Mouse (Mus musculus): ENCODE measurements around the gene Ptgir. TPM values are rescaled to one million over a fixed set of nuclear protein-coding genes. Genes with fewer than 3 reads are reported as not detected.

Ptgir gene
- polyA plus RNA-seq, 1 experiment: 1.7 TPM

- H3K36me3 ChIP-seq (ENCODE audit: control insufficient read depth, insufficient read depth, low read length): peaks cover 41% of the 10 kb centered on the region
- WGBS: 59% methylated on average over 7 of the region's 7 CpGs
- no peak overlapping the region for H3K4me3 ChIP-seq (ENCODE audit: low read depth, low read length)
- H3K27ac ChIP-seq (ENCODE audit: insufficient read depth, low read depth, low read length): no peak overlapping the region
- peaks cover 16% of the 10 kb centered on the region for H3K4me1 ChIP-seq (ENCODE audit: control insufficient read depth, insufficient read depth, insufficient read length, low read length)
- H3K27me3 ChIP-seq (ENCODE audit: control insufficient read depth, insufficient read depth, low read length): no peaks in the 10 kb centered on the region
- TF ChIP-seq CTCF (IDR thresholded peaks at IDR 0.05; ENCODE audit: extremely low read depth, insufficient read length, insufficient replicate concordance, low read depth, low read length) (no peak), POLR2A (IDR thresholded peaks at IDR 0.05; ENCODE audit: low read depth, low read length) (no peak)
Observed at GRCm38 (mm10) chr7:16920150-16920579, 13.9 kb downstream of the Ptgir start.

- no peaks in the 10 kb centered on the region for H3K27me3 ChIP-seq (ENCODE audit: control insufficient read depth, insufficient read depth, low read length)
- H3K36me3 ChIP-seq (ENCODE audit: control insufficient read depth, insufficient read depth, low read length): peaks cover 34% of the 10 kb centered on the region
- TF ChIP-seq POLR2A (IDR thresholded peaks at IDR 0.05; ENCODE audit: low read depth, low read length): no peak
- no peak for TF ChIP-seq CTCF (IDR thresholded peaks at IDR 0.05; ENCODE audit: extremely low read depth, insufficient read length, insufficient replicate concordance, low read depth, low read length)
- H3K4me1 ChIP-seq (ENCODE audit: control insufficient read depth, insufficient read depth, insufficient read length, low read length): peaks cover 16% of the 10 kb centered on the region
- 43% methylated on average over 21 of the region's 21 CpGs for WGBS
- H3K27ac ChIP-seq (ENCODE audit: insufficient read depth, low read depth, low read length): peak overlapping the region; percentile 80
- H3K4me3 ChIP-seq (ENCODE audit: low read depth, low read length): peak overlapping the region; percentile 93
Observed at GRCm38 (mm10) chr7:16920818-16921791, 14.8 kb downstream of the Ptgir start.

GRCm38 (mm10) chr7:16921881-16922335 is 15.6 kb downstream of the Ptgir start:
- no peaks in the 10 kb centered on the region for H3K27me3 ChIP-seq (ENCODE audit: control insufficient read depth, insufficient read depth, low read length)
- peaks cover 26% of the 10 kb centered on the region for H3K36me3 ChIP-seq (ENCODE audit: control insufficient read depth, insufficient read depth, low read length)
- peaks cover 16% of the 10 kb centered on the region for H3K4me1 ChIP-seq (ENCODE audit: control insufficient read depth, insufficient read depth, insufficient read length, low read length)
- no peak for TF ChIP-seq CTCF (IDR thresholded peaks at IDR 0.05; ENCODE audit: extremely low read depth, insufficient read length, insufficient replicate concordance, low read depth, low read length)
- no peak for TF ChIP-seq POLR2A (IDR thresholded peaks at IDR 0.05; ENCODE audit: low read depth, low read length)
- H3K4me3 ChIP-seq (ENCODE audit: low read depth, low read length): peak overlapping the region; percentile 93
- H3K27ac ChIP-seq (ENCODE audit: insufficient read depth, low read depth, low read length): peak overlapping the region; percentile 80
- WGBS: 15% methylated on average over 6 of the region's 6 CpGs

DNA sequence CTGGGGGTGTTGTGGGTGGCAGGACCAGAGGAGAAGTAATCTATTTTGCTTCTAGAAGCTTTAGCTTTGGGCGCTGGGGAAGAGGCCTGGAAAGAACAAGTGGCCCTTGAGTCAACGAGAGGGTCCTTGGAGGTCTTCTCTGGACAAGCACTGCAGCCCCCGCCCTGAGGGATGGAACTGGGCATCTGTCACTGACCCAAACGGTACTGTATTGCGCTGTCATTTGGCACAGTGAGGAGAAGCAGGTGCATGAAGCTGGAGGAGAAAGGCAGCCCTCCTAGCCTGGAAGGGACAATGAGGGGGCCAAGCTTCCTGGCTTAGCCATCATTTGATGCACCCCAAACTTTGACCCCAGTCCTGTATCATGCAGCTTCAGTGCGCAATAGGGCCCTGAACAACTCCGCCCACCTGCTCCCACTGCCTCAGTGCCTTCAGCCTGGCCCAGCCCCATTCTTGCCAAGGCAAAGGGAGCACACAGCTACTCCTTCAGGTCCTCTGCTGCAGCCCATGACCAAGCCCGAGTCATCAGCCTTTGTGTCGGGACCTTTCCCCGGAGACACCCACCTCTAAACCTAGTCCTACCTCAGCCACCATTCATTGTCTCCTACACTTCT is 16.2 kb downstream of the Ptgir start:
- TF ChIP-seq CTCF (IDR thresholded peaks at IDR 0.05; ENCODE audit: extremely low read depth, insufficient read length, insufficient replicate concordance, low read depth, low read length): no peak
- TF ChIP-seq POLR2A (IDR thresholded peaks at IDR 0.05; ENCODE audit: low read depth, low read length): peak; percentile 20; the same call in 1 of the 2 replicates
- WGBS: 10% methylated on average over 10 of the region's 10 CpGs
- H3K4me1 ChIP-seq (ENCODE audit: control insufficient read depth, insufficient read depth, insufficient read length, low read length): peaks cover 16% of the 10 kb centered on the region
- H3K36me3 ChIP-seq (ENCODE audit: control insufficient read depth, insufficient read depth, low read length): peaks cover 20% of the 10 kb centered on the region
- H3K4me3 ChIP-seq (ENCODE audit: low read depth, low read length): peak overlapping the region; percentile 93
- H3K27me3 ChIP-seq (ENCODE audit: control insufficient read depth, insufficient read depth, low read length): no peaks in the 10 kb centered on the region
- H3K27ac ChIP-seq (ENCODE audit: insufficient read depth, low read depth, low read length): peak overlapping the region; percentile 82

GRCm38 (mm10) chr7:16923283-16924036 is 17.2 kb downstream of the Ptgir start:
- Histone ChIP-seq H3K36me3 (ENCODE audit: control insufficient read depth, insufficient read depth, low read length) (peaks cover 10% of the 10 kb centered on the region), H3K4me3 (ENCODE audit: low read depth, low read length) (peak overlapping the region; percentile 93), H3K4me1 (ENCODE audit: control insufficient read depth, insufficient read depth, insufficient read length, low read length) (peaks cover 16% of the 10 kb centered on the region), H3K27ac (ENCODE audit: insufficient read depth, low read depth, low read length) (peak overlapping the region; percentile 82), H3K27me3 (ENCODE audit: control insufficient read depth, insufficient read depth, low read length) (no peaks in the 10 kb centered on the region)
- TF ChIP-seq POLR2A (IDR thresholded peaks at IDR 0.05; ENCODE audit: low read depth, low read length) (peak; percentile 77), CTCF (IDR thresholded peaks at IDR 0.05; ENCODE audit: extremely low read depth, insufficient read length, insufficient replicate concordance, low read depth, low read length) (no peak)
- WGBS: 1% methylated on average over 49 of the region's 57 CpGs

GRCm38 (mm10) chr7:16924037-16924834 is 17.9 kb downstream of the Ptgir start, which contains the start of gene Calm3:
Gene Calm3, minus strand, starts transcription at chr7:16924114.
- 1% methylated on average over 64 of the region's 64 CpGs for WGBS
- Histone ChIP-seq H3K27ac (ENCODE audit: insufficient read depth, low read depth, low read length) (peak within 1 kb of the TSS; percentile 95), H3K27me3 (ENCODE audit: control insufficient read depth, insufficient read depth, low read length) (no peaks in the 10 kb centered on the region), H3K4me1 (ENCODE audit: control insufficient read depth, insufficient read depth, insufficient read length, low read length) (peaks cover 16% of the 10 kb centered on the region), H3K4me3 (ENCODE audit: low read depth, low read length) (peak within 1 kb of the TSS; percentile 93), H3K36me3 (ENCODE audit: control insufficient read depth, insufficient read depth, low read length) (peaks cover 6% of the 10 kb centered on the region; the same call in 1 of the 2 replicates)
- TF ChIP-seq POLR2A (IDR thresholded peaks at IDR 0.05; ENCODE audit: low read depth, low read length): peak; percentile 74
- TF ChIP-seq CTCF (IDR thresholded peaks at IDR 0.05; ENCODE audit: extremely low read depth, insufficient read length, insufficient replicate concordance, low read depth, low read length): 0 out of 2 replicates have a peak, but pooled peaks have one; percentile 20
